Mouse (Mus musculus): ENCODE data around the gene Pole3. TPM values are rescaled to one million over a fixed set of nuclear protein-coding genes. Genes with fewer than 3 reads are reported as not detected.

Pole3 gene
- polyA plus RNA-seq, 1 experiment from 2014 or later = 40.8 TPM

DNA sequence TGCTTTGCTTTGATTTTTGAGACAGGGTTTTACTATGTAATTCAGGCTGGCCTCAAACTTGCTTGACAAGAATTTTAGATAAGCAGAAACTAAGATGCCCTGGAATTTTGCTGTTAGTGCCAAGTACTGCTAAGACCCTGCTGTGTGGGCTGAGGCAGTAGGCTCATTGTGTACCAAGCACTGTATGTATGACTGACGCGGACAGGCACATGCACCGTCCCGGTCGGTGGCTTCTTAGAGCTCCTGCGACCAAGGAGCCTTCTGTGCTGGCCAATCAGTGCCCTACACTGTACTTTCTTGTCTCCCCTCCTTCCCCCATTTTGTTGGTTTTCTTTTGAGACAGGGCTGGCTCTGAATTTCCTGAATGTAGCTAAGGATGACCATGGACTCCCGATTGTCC is 9.9 kb downstream of the Pole3 start:
- H3K36me3 ChIP-seq (ENCODE audit: inconsistent target) = peaks cover 6% of the 10 kb centered on the region; the same call in 1 of the 2 replicates
- no peak overlapping the region for H3K4me3 ChIP-seq (ENCODE audit: inconsistent target)
- WGBS (ENCODE audit: missing documents) = 82% methylated on average over 7 of the region's 7 CpGs
- no peaks in the 10 kb centered on the region for H3K79me2 ChIP-seq (ENCODE audit: inconsistent target)
- H3K27ac ChIP-seq = no peak overlapping the region

DNA sequence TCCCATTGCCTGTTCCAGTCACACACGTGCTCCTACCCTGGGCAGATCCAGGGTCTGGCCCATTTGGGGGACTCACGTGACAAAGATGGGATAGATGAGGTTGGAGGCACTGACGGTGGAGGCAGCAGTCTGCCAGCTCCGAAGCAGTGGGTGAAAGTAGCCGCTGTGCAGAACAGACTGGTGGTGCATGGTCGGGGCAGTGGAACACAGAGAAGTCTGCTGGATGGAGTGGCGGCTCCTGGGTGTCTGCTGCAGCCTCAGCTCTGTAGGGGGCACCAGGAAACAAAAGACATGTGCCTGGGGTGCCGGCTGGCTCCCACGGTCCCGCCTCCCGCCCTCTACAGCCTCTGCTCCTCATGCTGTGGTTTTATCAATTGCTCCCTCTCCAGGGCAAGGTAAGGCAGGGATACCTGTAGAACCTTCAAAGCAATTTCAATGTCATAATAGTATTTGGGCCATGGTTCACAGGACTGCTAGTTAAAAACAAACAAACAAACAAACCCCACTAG is 10.8 kb downstream of the Pole3 start:
- 88% methylated on average over 11 of the region's 11 CpGs for WGBS (ENCODE audit: missing documents)
- no peak overlapping the region for H3K27ac ChIP-seq
- peaks cover 11% of the 10 kb centered on the region; the same call in 1 of the 2 replicates for H3K36me3 ChIP-seq (ENCODE audit: inconsistent target)

DNA sequence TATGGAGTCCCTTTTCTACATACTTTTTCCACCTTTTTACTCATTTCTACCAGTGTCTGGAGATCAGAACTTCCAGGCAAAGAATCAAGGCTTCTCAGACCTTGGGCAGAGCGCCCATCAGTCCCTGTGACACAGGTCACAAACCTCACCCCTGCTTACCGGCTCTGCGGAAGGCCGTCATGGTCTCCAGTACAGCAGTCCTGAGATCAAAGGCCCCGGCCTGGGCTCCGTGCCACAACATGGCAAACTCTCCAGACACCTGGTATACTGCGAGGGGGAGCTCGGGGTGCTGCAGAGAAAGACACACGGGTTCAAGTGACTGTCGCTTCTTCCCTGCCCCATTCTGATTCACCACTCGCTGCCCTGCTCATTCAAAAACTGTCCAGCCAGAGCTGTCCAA is 14.9 kb downstream of the Pole3 start:
- peaks cover 14% of the 10 kb centered on the region; the same call in 1 of the 2 replicates for H3K36me3 ChIP-seq (ENCODE audit: inconsistent target)

More for the DNA sequence above, 10.8 kb downstream of the Pole3 start:
- Histone ChIP-seq H3K79me2 (ENCODE audit: inconsistent target) (no peaks in the 10 kb centered on the region), H3K4me3 (ENCODE audit: inconsistent target) (no peak overlapping the region)

DNA sequence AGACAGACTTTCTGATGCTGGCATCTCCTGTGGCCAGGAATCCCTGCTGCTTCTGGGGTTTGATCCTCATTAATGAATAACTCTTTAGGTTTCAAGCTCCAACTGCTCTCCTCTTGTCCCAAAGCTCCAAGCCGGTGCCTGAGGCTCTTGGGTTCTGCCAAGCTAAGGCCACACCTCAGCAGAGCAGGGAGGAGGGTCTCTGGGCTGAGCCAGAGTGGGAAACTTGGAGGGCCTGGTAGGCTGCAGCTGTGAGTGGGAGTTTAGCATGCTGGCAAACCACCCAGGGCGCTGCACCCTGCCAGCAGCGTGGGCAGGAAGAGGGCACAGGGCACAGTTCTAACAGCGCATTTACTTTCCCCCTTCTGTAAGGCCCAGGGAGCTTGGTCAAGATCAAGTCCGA is 16.0 kb downstream of the Pole3 start:
- WGBS (ENCODE audit: missing documents) = 96% methylated on average over 5 of the region's 5 CpGs
- H3K36me3 ChIP-seq (ENCODE audit: inconsistent target) = peaks cover 14% of the 10 kb centered on the region; the same call in 1 of the 2 replicates

More for the DNA sequence above, 14.9 kb downstream of the Pole3 start:
- Histone ChIP-seq H3K79me2 (ENCODE audit: inconsistent target) (no peaks in the 10 kb centered on the region), H3K27ac (no peak overlapping the region), H3K4me3 (ENCODE audit: inconsistent target) (no peak overlapping the region)
- WGBS (ENCODE audit: missing documents) = 95% methylated on average over 10 of the region's 11 CpGs

GRCm38 (mm10) chr4:62506798-62507197 is 18.1 kb downstream of the Pole3 start:
- Histone ChIP-seq H3K27ac (no peak overlapping the region), H3K79me2 (ENCODE audit: inconsistent target) (no peaks in the 10 kb centered on the region), H3K36me3 (ENCODE audit: inconsistent target) (peaks cover 11% of the 10 kb centered on the region; the same call in 1 of the 2 replicates), H3K4me3 (ENCODE audit: inconsistent target) (no peak overlapping the region)
- 33% methylated on average over 2 of the region's 2 CpGs for WGBS (ENCODE audit: missing documents)

More for the DNA sequence above, 16.0 kb downstream of the Pole3 start:
- no peak overlapping the region for H3K4me3 ChIP-seq (ENCODE audit: inconsistent target)
- no peaks in the 10 kb centered on the region for H3K79me2 ChIP-seq (ENCODE audit: inconsistent target)
- no peak overlapping the region for H3K27ac ChIP-seq

- Histone ChIP-seq H3K27ac (no peak overlapping the region), H3K79me2 (ENCODE audit: inconsistent target) (no peaks in the 10 kb centered on the region), H3K4me3 (ENCODE audit: inconsistent target) (no peak overlapping the region), H3K36me3 (ENCODE audit: inconsistent target) (peaks cover 8% of the 10 kb centered on the region; the same call in 1 of the 2 replicates)
- WGBS (ENCODE audit: missing documents) = 79% methylated on average over 3 of the region's 3 CpGs
Measured at GRCm38 (mm10) chr4:62505991-62506390, 18.9 kb downstream of the Pole3 start.

DNA sequence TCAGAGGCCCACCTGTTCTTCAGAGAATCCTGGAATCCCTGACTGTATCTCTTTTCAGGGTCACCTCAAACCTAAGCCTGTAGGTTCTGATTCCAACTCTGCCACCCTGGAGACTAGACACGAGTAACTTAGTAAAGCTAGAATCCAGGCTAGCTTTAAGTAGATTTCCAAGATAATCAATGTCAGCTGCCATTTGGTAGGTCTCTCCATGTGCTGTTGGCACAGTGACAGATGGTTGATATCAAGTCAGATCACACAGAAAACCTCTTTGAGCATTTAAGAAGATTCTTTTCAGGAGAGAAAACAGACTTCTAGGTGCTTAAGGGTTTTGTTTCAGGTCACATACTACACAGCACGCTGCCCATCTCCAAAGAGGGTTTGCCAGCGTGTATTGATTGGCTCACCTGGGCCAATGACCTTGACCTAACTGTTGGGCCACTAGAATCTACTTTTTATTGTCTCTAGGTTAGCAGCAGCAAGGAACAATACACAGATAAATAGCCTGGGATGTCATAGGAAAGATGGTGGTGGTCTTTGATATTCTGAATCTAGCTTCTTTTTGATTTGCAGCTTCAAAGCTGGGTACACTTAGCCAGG is 21.4 kb downstream of the Pole3 start, which contains the start of gene Hdhd3:
TSS of gene Hdhd3 (minus strand) at position 94 of the 597 bp plus-strand sequence.
- peak within 1 kb of the TSS; percentile 25 for H3K27ac ChIP-seq
- no peaks in the 10 kb centered on the region for H3K79me2 ChIP-seq (ENCODE audit: inconsistent target)
- H3K4me3 ChIP-seq (ENCODE audit: inconsistent target) = peak within 1 kb of the TSS; percentile 61
- no peaks in the 10 kb centered on the region for H3K36me3 ChIP-seq (ENCODE audit: inconsistent target)
- 93% methylated on average over 3 of the region's 3 CpGs for WGBS (ENCODE audit: missing documents)

- WGBS (ENCODE audit: missing documents) = 51% methylated on average over 7 of the region's 7 CpGs
- H3K27ac ChIP-seq = no peak overlapping the region
- H3K36me3 ChIP-seq (ENCODE audit: inconsistent target) = no peaks in the 10 kb centered on the region
- no peaks in the 10 kb centered on the region for H3K79me2 ChIP-seq (ENCODE audit: inconsistent target)
- H3K4me3 ChIP-seq (ENCODE audit: inconsistent target) = no peak overlapping the region
Measured at GRCm38 (mm10) chr4:62502969-62503368, 21.9 kb downstream of the Pole3 start.

DNA sequence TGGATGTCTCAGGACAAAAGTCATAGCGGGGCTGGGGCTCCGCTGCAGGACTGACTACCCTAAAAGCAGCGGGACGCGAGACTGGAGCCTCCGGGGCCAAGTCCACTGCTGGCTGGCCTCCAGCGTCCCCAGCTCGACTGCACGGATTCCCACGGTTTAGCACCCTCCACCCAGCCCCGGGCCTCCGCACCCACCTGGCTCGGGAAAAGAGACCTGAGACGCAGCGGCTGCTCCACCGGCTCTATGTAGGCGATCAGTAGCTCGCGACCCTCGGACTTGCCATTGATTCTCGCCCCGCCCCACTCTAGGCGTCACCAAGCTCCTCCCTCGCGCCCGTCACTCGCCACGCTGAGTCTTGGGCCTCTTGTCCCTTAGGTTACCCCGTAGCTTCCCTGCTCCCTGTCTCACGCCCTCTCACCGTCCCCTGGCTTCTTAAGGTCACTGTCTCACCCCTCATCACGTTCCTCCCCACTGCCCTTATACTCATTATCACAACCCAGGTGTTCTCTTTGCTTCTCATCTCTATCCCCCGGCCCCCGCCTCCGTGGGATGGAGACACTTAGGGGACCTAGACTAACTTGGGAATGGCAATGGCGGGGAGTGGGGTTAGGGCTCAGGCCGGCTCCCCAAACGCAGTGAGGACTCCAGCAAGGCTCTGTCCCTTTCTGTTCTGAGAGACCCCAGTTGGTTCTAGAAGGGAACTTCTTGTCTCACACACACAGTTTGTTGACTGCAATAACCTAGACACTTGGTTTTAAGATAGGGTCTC is 22.7 kb downstream of the Pole3 start:
- Histone ChIP-seq H3K79me2 (ENCODE audit: inconsistent target) (no peaks in the 10 kb centered on the region), H3K36me3 (ENCODE audit: inconsistent target) (no peaks in the 10 kb centered on the region), H3K27ac (peak overlapping the region; percentile 25), H3K4me3 (ENCODE audit: inconsistent target) (peak overlapping the region; percentile 61)
- WGBS (ENCODE audit: missing documents) = 2% methylated on average over 38 of the region's 38 CpGs

DNA sequence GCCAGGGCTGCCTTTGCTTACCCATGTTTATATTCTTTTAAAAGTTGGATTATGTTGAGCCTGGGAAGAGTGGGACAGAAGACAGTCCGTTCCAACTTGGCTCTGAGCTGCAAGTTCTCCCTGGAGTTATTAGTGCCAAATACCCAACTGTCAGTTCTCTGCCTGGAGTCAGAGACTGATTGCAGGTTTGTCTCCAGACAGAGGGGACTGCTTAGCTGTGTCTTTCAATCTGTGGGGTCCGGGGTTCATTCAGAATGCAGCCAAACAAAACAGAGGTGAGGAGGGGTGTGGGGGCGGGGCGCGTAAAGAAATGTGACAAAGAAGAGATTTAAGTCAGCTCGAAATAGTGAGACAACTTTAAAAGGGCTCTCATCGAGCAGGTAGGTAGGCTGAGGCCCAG is 23.3 kb downstream of the Pole3 start:
- no peaks in the 10 kb centered on the region for H3K79me2 ChIP-seq (ENCODE audit: inconsistent target)
- H3K36me3 ChIP-seq (ENCODE audit: inconsistent target) = no peaks in the 10 kb centered on the region
- 5% methylated on average over 7 of the region's 7 CpGs for WGBS (ENCODE audit: missing documents)
- H3K4me3 ChIP-seq (ENCODE audit: inconsistent target) = peak overlapping the region; percentile 61
- H3K27ac ChIP-seq = no peak overlapping the region

DNA sequence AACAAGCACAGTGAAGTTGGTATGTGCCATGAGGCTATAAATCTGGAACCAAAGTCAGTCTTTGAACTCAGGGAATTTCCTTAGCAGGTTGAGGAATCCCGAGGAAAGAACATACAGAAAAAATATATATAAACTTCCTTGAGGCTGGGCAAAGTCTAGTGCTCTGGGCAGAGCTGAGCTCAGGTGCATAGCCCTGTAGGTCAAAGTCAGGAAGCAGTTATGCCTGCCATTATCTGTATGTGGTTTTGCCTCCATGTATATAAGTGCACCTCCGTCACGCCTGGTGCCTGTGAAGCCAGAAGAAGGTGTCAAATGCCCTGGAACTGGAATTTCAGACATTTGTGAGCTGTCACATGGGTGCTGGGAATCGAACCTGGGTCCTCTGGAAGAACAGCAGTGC is 24.1 kb downstream of the Pole3 start:
- WGBS (ENCODE audit: missing documents) = 90% methylated on average over 4 of the region's 4 CpGs
- Histone ChIP-seq H3K36me3 (ENCODE audit: inconsistent target) (no peaks in the 10 kb centered on the region), H3K79me2 (ENCODE audit: inconsistent target) (no peaks in the 10 kb centered on the region), H3K4me3 (ENCODE audit: inconsistent target) (no peak overlapping the region), H3K27ac (no peak overlapping the region)

DNA sequence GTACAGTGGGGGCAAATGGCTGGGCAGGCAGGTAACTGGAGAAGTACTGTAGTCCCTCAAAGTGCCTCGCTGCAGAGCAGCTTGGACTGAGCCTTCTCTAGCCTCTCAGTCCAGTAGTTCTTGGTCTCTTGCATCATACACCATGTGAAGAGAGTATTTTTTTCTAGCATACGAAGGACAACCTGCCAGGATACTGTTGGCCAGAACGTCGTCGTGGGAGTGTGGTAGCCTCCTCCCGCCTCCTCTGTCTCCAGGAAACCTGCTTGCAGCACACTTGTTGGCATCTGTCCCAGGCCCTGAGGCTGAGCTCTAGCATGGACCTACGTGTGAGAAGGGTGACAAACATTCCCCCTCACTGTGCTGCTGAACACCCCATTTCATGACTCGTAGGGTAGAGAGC is 28.1 kb downstream of the Pole3 start:
- Histone ChIP-seq H3K4me3 (ENCODE audit: inconsistent target) (no peak overlapping the region), H3K36me3 (ENCODE audit: inconsistent target) (no peaks in the 10 kb centered on the region), H3K27ac (no peak overlapping the region), H3K79me2 (ENCODE audit: inconsistent target) (no peaks in the 10 kb centered on the region)
- whole genome bisulfite sequencing (ENCODE audit: missing documents) = 17% methylated on average over 8 of the region's 8 CpGs

DNA sequence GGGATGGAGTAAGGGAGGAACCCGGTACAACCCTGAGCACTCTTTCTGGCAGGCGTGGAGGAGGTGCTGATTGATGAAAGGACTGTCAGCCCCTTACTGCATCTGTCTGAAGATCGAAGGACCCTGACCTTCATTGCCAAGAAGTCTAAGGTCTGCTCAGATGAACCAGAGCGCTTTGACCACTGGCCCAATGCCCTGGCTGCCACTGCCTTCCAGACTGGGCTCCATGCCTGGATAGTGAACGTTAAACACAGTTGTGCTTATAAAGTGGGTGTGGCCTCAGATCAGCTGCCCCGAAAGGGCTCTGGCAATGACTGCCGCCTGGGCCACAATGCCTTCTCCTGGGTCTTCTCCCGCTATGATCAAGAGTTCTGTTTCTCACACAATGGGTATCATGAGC is 28.9 kb downstream of the Pole3 start:
- no peak overlapping the region for H3K27ac ChIP-seq
- H3K79me2 ChIP-seq (ENCODE audit: inconsistent target) = no peaks in the 10 kb centered on the region
- H3K4me3 ChIP-seq (ENCODE audit: inconsistent target) = no peak overlapping the region
- 85% methylated on average over 8 of the region's 8 CpGs for WGBS (ENCODE audit: missing documents)
- no peaks in the 10 kb centered on the region for H3K36me3 ChIP-seq (ENCODE audit: inconsistent target)

DNA sequence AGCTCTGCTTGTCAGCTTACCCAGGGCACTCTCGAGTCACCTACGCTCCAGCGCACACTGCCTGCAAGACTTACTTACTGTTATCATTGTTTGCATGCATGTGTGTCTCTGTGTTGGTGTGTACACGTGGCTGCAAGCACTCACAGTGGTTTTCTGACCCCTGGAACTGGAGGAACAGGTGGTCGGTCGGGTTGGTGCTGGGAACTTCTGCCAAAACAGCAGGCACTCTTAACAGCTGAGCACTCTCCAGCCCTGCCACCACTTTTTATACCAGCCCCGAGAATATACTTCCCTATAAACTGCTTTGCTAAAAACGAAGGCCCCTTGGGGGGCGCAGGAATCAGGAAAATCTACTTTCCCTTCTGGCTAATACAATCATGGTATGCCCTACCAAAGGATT is 30.6 kb downstream of the Pole3 start:
- no peaks in the 10 kb centered on the region for H3K36me3 ChIP-seq (ENCODE audit: inconsistent target)
- H3K79me2 ChIP-seq (ENCODE audit: inconsistent target) = no peaks in the 10 kb centered on the region
- no peak overlapping the region for H3K4me3 ChIP-seq (ENCODE audit: inconsistent target)
- 46% methylated on average over 9 of the region's 9 CpGs for WGBS (ENCODE audit: missing documents)
- H3K27ac ChIP-seq = no peak overlapping the region

DNA sequence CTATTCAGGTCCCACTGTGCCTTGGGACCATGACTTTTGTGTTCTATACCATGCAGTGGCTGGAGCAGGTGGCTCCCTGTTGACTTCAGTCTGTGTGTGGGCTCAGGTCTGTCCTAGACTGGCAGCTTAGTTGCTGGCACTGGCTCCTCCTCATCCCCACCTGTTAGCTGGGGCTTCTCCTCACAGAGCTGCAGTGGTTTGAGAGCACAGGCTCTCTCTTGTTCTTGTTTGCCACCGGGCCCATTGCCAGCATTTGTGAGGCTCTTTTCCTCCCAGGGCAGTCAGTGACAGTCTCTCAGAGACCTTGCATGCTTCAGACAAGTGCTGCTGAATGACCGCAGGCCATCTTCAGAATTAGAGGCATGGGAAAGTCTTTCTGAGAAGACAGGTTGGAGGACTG is 32.2 kb downstream of the Pole3 start:
- H3K79me2 ChIP-seq (ENCODE audit: inconsistent target) = no peaks in the 10 kb centered on the region
- H3K27ac ChIP-seq = no peak overlapping the region
- H3K4me3 ChIP-seq (ENCODE audit: inconsistent target) = no peak overlapping the region
- no peaks in the 10 kb centered on the region for H3K36me3 ChIP-seq (ENCODE audit: inconsistent target)
- 97% methylated on average over 2 of the region's 2 CpGs for WGBS (ENCODE audit: missing documents)
